Mouse (Mus musculus) kidney, adult 9 months (tissue): Measurements from ENCODE around the gene Aspdh.

Experiments
- DNase-seq: peaks from one replicate; pipeline ENCODE4 v3.0.0; 2022

Aspdh gene

DNA sequence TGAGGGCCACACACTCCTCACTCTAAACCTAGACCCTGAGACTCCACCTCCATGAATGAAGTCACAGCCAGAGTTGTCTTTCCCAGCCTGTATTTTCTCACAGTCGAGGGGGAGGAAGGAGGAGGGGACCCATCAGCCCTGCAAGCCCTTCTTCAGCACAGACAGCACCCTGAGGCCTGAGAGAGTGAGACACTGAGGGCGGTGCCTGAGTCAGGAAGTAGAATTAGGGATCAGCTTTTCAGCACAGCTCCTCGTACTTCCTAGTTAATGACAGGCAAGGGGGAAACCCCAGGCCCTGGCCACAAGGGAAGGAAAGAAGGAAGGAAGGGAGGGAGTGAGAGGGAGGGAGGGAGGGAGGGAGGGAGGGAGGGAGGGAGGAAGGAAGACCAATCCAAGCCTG, 11.9 kb upstream of the Aspdh start:
- DNase-seq = no peak

GRCm38 (mm10) chr7:44456302-44456701, 8.9 kb upstream of the Aspdh start:
- no peak for DNase-seq

GRCm38 (mm10) chr7:44460067-44460466, 5.1 kb upstream of the Aspdh start:
- DNase-seq = no peak

DNA sequence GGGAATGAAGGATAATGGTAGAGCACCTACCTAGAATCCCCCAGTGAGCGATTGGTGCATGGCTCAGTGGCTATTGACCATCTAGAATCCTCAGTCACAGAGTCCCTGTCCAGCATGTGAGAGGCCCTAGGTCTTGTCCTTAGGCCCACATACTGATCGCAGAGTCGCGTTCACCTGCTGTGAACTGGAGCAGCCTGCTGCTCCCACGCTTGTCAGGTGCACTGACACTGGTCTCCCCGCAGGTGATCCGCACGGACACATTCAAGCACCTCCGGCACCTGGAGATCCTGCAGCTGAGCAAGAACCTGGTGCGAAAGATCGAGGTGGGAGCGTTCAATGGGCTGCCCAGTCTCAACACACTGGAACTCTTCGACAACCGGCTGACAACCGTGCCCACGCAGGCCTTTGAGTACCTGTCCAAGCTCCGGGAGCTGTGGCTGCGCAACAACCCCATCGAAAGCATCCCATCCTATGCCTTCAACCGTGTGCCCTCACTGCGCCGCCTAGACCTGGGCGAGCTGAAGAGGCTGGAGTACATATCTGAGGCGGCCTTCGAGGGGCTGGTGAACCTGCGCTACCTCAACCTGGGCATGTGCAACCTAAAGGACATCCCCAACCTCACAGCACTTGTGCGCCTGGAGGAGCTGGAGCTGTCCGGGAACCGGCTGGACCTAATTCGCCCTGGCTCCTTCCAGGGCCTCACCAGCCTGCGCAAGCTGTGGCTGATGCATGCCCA, 4.3 kb upstream of the Aspdh start:
- no peak for DNase-seq

DNA sequence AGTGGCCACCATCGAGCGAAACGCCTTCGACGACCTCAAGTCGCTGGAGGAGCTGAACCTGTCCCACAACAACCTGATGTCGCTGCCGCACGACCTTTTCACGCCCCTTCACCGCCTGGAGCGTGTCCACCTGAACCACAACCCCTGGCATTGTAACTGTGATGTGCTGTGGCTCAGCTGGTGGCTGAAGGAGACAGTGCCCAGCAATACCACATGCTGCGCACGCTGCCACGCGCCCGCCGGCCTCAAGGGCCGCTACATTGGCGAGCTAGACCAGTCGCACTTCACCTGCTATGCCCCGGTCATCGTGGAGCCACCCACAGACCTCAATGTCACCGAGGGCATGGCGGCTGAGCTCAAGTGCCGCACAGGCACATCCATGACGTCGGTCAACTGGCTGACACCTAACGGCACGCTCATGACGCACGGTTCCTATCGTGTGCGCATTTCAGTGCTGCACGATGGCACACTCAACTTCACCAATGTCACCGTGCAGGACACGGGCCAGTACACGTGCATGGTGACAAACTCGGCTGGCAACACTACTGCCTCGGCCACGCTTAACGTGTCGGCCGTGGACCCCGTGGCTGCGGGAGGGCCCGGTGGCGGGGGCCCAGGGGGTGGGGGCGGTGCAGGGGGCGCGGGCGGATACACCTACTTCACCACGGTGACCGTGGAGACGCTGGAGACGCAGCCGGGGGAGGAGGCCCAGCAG, 3.5 kb upstream of the Aspdh start:
- DNase-seq = no peak

GRCm38 (mm10) chr7:44462218-44463055, 2.8 kb upstream of the Aspdh start:
- peak; percentile 29 for DNase-seq

DNA sequence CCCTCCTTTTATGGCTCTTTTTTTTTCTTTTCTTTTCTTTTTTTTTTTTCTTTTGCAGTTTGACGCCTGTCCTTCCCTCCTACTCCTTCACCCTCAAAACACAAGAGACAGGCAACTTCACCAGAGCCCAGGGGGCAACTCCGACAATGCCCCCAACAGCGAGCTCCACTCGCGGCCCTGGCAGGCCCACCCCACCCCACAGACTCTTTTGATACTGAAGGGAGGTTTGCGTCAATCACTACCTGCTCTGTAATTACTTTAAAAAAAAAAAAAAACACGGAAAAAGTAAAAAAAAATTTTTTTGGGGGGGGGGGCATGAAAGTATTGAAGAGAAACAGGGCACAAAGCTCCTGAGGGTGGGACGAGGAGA, 2.1 kb upstream of the Aspdh start:
- DNase-seq = no peak

GRCm38 (mm10) chr7:44463556-44464225, 1.5 kb upstream of the Aspdh start:
- DNase-seq = no peak

DNA sequence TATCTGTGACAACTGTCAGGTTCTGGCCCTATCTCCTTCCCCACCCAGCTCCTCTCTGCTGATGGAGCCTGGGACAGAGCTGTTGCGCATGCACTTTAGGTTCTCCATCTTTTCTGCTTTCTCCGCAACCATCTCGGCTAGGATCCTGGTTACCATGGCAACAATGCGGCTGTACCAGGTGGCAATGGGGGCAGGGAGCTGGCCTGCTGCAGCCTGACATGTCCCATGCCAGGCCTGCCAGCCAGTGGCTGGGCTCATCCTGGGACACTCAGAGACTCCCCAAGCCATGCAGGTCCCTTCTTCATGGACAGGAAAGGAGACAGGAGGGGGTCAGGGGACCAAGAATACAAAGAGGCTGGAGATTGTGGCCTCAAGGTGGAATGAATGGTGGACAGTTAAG, 680 bp upstream of the Aspdh start:
- no peak for DNase-seq

GRCm38 (mm10) chr7:44466006-44466887, 1.1 kb downstream of the Aspdh start:
- DNase-seq = peak; percentile 40

DNA sequence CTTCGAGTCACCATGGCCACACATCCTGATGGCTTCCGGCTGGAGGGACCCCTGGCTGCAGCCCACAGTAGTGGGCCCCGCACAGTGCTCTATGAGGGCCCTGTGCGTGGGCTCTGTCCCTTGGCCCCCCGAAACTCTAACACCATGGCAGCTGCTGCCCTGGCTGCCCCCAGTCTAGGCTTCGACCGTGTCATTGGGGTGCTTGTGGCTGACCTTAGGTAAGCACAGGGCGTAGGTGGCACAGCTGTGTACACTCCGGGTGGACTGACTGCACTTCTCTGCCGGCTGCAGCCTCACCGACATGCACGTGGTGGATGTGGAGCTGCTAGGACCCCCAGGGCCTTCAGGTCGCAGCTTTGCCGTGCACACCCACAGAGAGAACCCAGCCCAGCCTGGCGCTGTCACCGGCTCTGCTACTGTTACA, 1.7 kb downstream of the Aspdh start:
- peak; percentile 26 for DNase-seq

- peak; percentile 98 for DNase-seq
These were observed 2.7 kb downstream of the Aspdh start, which contains the start of gene Josd2 for GRCm38 (mm10) chr7:44467811-44468411. Josd2 (plus strand) TSS chr7:44467980.

DNA sequence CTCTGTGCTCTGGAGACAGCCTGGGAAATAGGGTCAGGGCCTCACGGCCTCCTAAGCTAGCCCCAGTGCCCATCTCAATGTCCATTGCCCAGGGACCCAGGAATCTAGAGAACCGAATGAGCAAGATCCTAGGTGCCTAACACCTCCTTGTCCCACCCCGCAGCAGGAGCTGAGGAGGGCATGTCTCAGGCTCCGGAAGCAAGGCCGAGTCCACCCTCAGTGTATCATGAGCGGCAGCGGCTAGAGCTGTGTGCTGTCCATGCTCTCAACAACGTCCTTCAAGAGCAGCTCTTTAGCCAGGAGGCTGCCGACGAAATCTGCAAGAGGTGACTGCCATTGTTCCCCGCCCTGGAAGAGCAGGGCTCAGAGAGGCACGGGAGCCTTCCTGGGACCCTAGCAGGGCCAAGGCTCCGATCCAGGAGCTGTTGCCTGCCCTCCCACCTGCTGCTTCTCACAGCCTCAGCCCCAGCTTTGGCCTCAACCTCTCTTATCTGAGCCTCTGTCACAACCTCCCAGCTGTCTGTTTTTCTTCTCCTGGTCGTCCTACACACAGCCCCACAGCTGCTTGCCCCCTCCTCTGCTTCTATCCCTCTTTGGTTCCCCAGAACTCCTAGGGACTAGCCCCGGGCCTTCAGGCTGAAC, 3.6 kb downstream of the Aspdh start:
- DNase-seq = no peak

GRCm38 (mm10) chr7:44469677-44470675, 4.8 kb downstream of the Aspdh start:
- no peak for DNase-seq

DNA sequence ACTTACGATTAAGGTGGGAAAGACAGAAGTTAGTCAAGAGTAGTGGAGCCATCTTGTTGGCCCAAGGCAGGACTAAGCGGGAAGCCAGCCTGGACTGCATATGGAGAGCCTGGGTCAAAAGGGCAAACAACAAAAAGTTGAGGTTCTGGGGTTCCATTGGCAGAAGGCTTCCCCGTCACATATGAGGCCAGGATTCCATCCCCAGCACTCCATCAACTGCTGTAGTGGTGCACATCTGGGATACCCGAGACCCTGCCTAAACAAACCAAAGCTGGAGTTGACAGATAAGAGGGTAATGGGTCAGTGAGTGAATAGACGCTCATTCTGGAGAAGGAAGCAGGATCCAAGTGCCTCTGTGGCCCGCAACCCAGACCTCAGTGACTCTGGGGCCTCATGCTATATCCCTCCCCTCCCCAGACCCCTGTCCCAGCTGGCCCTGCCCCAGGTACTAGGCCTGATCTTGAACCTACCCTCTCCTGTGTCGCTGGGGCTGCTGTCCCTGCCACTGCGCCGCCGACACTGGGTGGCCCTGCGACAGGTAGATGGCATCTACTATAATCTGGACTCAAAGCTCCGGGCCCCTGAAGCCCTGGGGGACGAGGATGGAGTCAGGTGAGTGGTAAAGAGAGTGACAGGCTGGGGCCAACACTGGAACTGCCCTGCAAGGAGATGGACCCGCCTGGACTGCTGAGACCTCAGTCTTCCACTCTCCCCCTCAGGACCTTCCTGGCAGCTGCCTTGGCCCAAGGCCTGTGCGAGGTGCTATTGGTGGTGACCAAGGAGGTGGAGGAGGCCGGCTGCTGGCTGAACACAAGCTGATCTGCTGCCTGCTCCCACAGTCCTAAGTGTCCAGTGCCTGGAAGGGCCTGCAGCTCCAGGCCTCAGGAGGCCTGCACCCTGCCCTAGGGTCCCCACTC, 5.8 kb downstream of the Aspdh start:
- no peak for DNase-seq

- DNase-seq = no peak
These were observed 6.8 kb downstream of the Aspdh start for GRCm38 (mm10) chr7:44471880-44472557.

- no peak for DNase-seq
These were observed 7.3 kb downstream of the Aspdh start for GRCm38 (mm10) chr7:44472558-44472885.
